Mouse (Mus musculus) heart, postnatal 4 days (tissue): ENCODE measurements at regions not wholly inside any gene's neighbourhood (a gene's known extent, or its start where the extent isn't known, plus 50 kb on each side); places are given as distances from the start of the nearest gene placed in this dataset.

ENCODE experiments used
- DNase-seq: peaks from one replicate; pipeline ENCODE4 v3.0.0; 2021

GRCm38 (mm10) chr12:110387567-110387966, 59.4 kb upstream of the Ppp2r5c start:
- no peak for DNase-seq

GRCm38 (mm10) chr12:110389439-110389838, 57.5 kb upstream of the Ppp2r5c start:
- no peak for DNase-seq

- no peak for DNase-seq
Measured at GRCm38 (mm10) chr12:110391464-110391863, 55.5 kb upstream of the Ppp2r5c start.

- DNase-seq, result no peak
Measured at GRCm38 (mm10) chr12:110393555-110393954, 53.4 kb upstream of the Ppp2r5c start.
